Mouse (Mus musculus) limb, embryonic 11.5 days (tissue): ENCODE data around the gene Nfe2. TPM values are rescaled to one million over a fixed set of nuclear protein-coding genes. Genes with fewer than 3 reads are reported as not detected.
A peak's percentile ranks its signal among the peaks of the same experiment; 100 is the strongest.

Experiments
- ATAC-seq: fragments of 200-750 bp; cut with Nextera tagmentation; 2 replicates; pipeline ENCODE4 v1.8.0; 2017; ENCODE audit warnings: low read depth; ENCODE audit not compliant: insufficient number of reproducible peaks, low FRiP score, low TSS enrichment
- DNase-seq: peaks from one replicate; pipeline ENCODE4 v3.0.0-alpha.2; 2015; ENCODE audit warnings: low spot score
- H3K27ac ChIP-seq: fragments of 300-500 bp; sonication (generic); replicated peaks from 2 replicates; pipeline ENCODE4 v1.5.1; 2014; ENCODE audit warnings: low read depth, mild to moderate bottlenecking, low read length
- H3K27me3 ChIP-seq: fragments of 300-500 bp; sonication (generic); 2 replicates; pipeline ENCODE4 v1.6.1; 2014; ENCODE audit warnings: mild to moderate bottlenecking, low read length, mixed read lengths; ENCODE audit not compliant: control insufficient read depth, insufficient read depth
- H3K36me3 ChIP-seq: fragments of 300-500 bp; sonication (generic); 2 replicates; pipeline ENCODE4 v1.6.1; 2014; ENCODE audit warnings: mild to moderate bottlenecking, low read length, moderate library complexity, mixed read lengths; ENCODE audit not compliant: control insufficient read depth, insufficient read depth
- H3K4me1 ChIP-seq: fragments of 300-500 bp; sonication (generic); 2 replicates; pipeline ENCODE4 v1.6.1; 2014; ENCODE audit warnings: low read length, mixed read lengths; ENCODE audit not compliant: control insufficient read depth, insufficient read depth
- H3K4me2 ChIP-seq: fragments of 300-500 bp; sonication (generic); 2 replicates; pipeline ENCODE4 v1.6.1; 2014; ENCODE audit warnings: low read depth, mild to moderate bottlenecking, moderate library complexity; ENCODE audit not compliant: severe bottlenecking
- H3K4me3 ChIP-seq: fragments of 300-500 bp; sonication (generic); 2 replicates; pipeline ENCODE4 v1.5.1; 2014; ENCODE audit warnings: low read depth, low read length
- H3K9ac ChIP-seq: fragments of 300-500 bp; sonication (generic); 2 replicates; pipeline ENCODE4 v1.6.1; 2014; ENCODE audit warnings: mild to moderate bottlenecking, low read length
- H3K9me3 ChIP-seq: fragments of 300-500 bp; sonication (generic); 2 replicates; pipeline ENCODE4 v1.6.1; 2016; ENCODE audit warnings: low read length; ENCODE audit not compliant: control insufficient read depth
- WGBS: fragments of 180-500 bp; shearing (Covaris S2); extraction: QIAGEN DNeasy Blood & Tissue Kit; methylation state at CpG from one replicate; pipeline ENCODE4 v1.1.7; 2014; 5-methylcytosine and 5-hydroxymethylcytosine counted together
- polyA plus RNA-seq: library from polyadenylated mRNA; unstranded; fragments of >200 nt; fragmentation: Nextera tagmentation; extraction: Ambion mirVana; gene quantifications from 2 replicates; pipeline ENCODE4 v1.2.1, GENCODE M21; 2014

Gene Nfe2
- polyA plus RNA-seq, 1 experiment from 2014 or later: 7.7 TPM

DNA sequence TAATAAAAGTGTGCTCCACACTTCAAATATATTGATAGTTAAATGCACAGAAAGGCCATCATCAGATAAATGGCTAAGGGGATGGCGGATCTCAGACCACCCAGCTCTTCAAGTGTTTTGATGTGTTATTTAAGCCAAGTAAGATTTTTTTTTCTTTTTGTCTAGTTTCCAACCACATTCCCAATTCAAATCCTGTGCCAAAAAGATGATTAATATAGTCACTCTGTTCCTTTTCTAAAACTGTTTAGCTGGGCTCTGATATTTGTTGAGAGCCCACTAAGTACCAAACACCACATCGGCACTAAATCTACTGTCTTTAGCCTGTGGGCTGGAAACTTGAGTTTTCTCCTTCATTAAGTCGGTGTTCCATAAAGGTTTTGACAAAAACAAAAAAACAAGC, 31.2 kb downstream of the Nfe2 start:
- Histone ChIP-seq H3K36me3 (no peaks in the 10 kb centered on the region), H3K4me3 (no peak overlapping the region), H3K9ac (no peak overlapping the region), H3K27ac (no peak overlapping the region), H3K4me1 (no peaks in the 10 kb centered on the region), H3K4me2 (no peak overlapping the region), H3K27me3 (no peaks in the 10 kb centered on the region), H3K9me3 (no peaks in the 10 kb centered on the region)
- DNase-seq (no peak), ATAC-seq (no peak)
- 91% methylated on average over 3 of the region's 3 CpGs for WGBS

DNA sequence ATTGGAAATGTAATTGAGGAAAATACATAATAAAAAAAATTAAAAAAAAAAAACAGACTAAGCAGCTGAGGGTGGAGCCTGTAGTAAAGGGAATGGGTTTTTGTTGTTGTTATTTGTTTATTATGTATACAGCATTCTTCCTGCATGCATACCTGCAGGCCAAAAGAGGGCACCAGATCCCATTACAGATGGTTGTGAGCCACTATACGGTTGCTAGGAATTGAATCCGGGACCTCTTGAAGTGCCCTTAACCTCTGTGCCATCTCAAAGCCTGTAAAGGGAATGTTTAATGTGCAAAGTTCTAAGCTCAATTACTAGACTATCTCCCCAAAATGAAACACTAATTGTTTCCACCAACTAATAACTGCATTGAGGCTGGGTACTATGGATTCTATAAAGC, 34.0 kb downstream of the Nfe2 start:
- Histone ChIP-seq H3K4me3 (no peak overlapping the region), H3K9me3 (no peaks in the 10 kb centered on the region), H3K27ac (no peak overlapping the region), H3K4me2 (no peak overlapping the region), H3K27me3 (no peaks in the 10 kb centered on the region), H3K36me3 (no peaks in the 10 kb centered on the region), H3K4me1 (no peaks in the 10 kb centered on the region), H3K9ac (no peak overlapping the region)
- no peak for DNase-seq
- 88% methylated on average over 2 of the region's 2 CpGs for WGBS
- no peak for ATAC-seq

DNA sequence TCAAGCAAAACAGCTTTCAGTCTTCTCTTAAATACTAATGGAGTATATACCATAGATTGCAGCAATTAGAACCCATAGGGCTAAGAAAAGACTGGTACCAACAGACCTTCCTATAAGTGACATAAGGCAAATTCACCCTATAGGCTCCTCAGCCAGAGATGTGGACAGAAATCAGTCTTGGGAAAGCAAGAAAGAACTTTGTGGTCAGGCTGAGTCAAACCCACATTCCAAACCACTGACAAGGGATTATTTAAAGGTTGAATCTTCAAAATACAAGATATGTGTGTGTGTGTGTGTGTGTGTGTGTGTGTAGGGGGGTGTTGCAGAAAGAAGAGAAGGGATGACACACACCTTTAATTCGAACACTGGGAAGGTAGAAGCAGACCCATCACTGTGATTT, 36.8 kb downstream of the Nfe2 start:
- no peak overlapping the region for H3K4me2 ChIP-seq
- H3K27ac ChIP-seq: no peak overlapping the region
- no peak overlapping the region for H3K9ac ChIP-seq
- ATAC-seq (no peak), DNase-seq (no peak)
- no peaks in the 10 kb centered on the region for H3K27me3 ChIP-seq
- no peak overlapping the region for H3K4me3 ChIP-seq
- peaks cover 5% of the 10 kb centered on the region; the same call in 1 of the 2 replicates for H3K4me1 ChIP-seq
- H3K9me3 ChIP-seq: no peaks in the 10 kb centered on the region
- no peaks in the 10 kb centered on the region for H3K36me3 ChIP-seq
- WGBS: 92% methylated on average over 1 of the region's 1 CpGs

GRCm38 (mm10) chr15:103220785-103221184, 37.4 kb downstream of the Nfe2 start:
- Histone ChIP-seq H3K36me3 (no peaks in the 10 kb centered on the region), H3K27me3 (no peaks in the 10 kb centered on the region), H3K9me3 (no peaks in the 10 kb centered on the region), H3K9ac (no peak overlapping the region), H3K4me2 (no peak overlapping the region), H3K27ac (no peak overlapping the region), H3K4me1 (peaks cover 8% of the 10 kb centered on the region), H3K4me3 (no peak overlapping the region)
- no peak for ATAC-seq
- 81% methylated on average over 3 of the region's 3 CpGs for WGBS
- no peak for DNase-seq

- DNase-seq (no peak), ATAC-seq (no peak)
- peak overlapping the region; percentile 67 for H3K4me2 ChIP-seq
- H3K27me3 ChIP-seq: no peaks in the 10 kb centered on the region
- H3K27ac ChIP-seq: peak overlapping the region; percentile 96
- H3K9me3 ChIP-seq: no peaks in the 10 kb centered on the region
- H3K4me1 ChIP-seq: peaks cover 12% of the 10 kb centered on the region
- peaks cover 6% of the 10 kb centered on the region; the same call in 1 of the 2 replicates for H3K36me3 ChIP-seq
- H3K4me3 ChIP-seq: no peak overlapping the region
- 19% methylated on average over 2 of the region's 2 CpGs for WGBS
- H3K9ac ChIP-seq: no peak overlapping the region
These were observed 42.2 kb downstream of the Nfe2 start for GRCm38 (mm10) chr15:103216052-103216451.

- Histone ChIP-seq H3K4me2 (peak overlapping the region; percentile 67), H3K4me1 (peaks cover 12% of the 10 kb centered on the region), H3K27me3 (no peaks in the 10 kb centered on the region), H3K9me3 (no peaks in the 10 kb centered on the region), H3K9ac (peak overlapping the region; percentile 43; the same call in 1 of the 2 replicates), H3K4me3 (peak overlapping the region; percentile 22), H3K36me3 (peaks cover 12% of the 10 kb centered on the region; the same call in 1 of the 2 replicates), H3K27ac (peak overlapping the region; percentile 96)
- WGBS: under 1% methylated on average over 15 of the region's 15 CpGs
- ATAC-seq: peak; percentile 96
- DNase-seq: peak; percentile 92
These were observed 43.0 kb downstream of the Nfe2 start for GRCm38 (mm10) chr15:103214971-103215907.

DNA sequence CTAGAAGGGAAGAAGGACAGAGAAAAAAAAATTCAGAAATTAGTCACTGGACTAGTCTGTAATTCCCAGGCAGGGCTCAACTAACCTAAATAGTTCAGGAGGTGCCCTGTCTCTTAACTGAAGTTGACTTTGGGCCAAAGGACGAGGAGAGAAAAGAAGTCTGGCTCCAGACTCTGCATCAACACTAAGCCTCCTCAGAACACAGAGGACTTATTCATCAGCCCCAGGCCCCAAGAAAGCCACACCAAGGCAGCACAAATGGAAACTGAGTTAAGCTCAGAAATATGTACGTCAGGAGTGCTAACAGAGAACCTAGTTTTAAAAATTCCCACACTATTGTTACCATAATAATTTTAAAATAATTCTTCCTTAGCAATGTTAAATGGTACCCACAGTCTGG, 44.1 kb downstream of the Nfe2 start:
- Histone ChIP-seq H3K4me2 (peak overlapping the region; percentile 48), H3K9me3 (no peaks in the 10 kb centered on the region), H3K4me3 (peak overlapping the region; percentile 19), H3K4me1 (peaks cover 12% of the 10 kb centered on the region), H3K9ac (no peak overlapping the region; the same call in 1 of the 2 replicates), H3K27me3 (no peaks in the 10 kb centered on the region), H3K36me3 (peaks cover 18% of the 10 kb centered on the region), H3K27ac (peak overlapping the region; percentile 79; the same call in 1 of the 2 replicates)
- no peak for DNase-seq
- ATAC-seq: no peak
- WGBS: 25% methylated on average over 2 of the region's 2 CpGs

GRCm38 (mm10) chr15:103205156-103205555, 53.0 kb downstream of the Nfe2 start:
- Histone ChIP-seq H3K4me3 (no peak overlapping the region), H3K9ac (no peak overlapping the region), H3K36me3 (peaks cover 17% of the 10 kb centered on the region), H3K4me2 (no peak overlapping the region), H3K27me3 (no peaks in the 10 kb centered on the region), H3K4me1 (no peaks in the 10 kb centered on the region), H3K9me3 (no peaks in the 10 kb centered on the region), H3K27ac (no peak overlapping the region)
- DNase-seq (no peak), ATAC-seq (no peak)
- WGBS: 70% methylated on average over 2 of the region's 2 CpGs
